Mouse (Mus musculus) midbrain, embryonic 11.5 days (tissue): ENCODE measurements at regions not wholly inside any gene's neighbourhood (a gene's known extent, or its start where the extent isn't known, plus 50 kb on each side); places are given as distances from the start of the nearest gene placed in this dataset.
A peak's percentile ranks its signal among the peaks of the same experiment; 100 is the strongest.

Source experiments
- ATAC-seq: fragments of 200-750 bp; cut with Nextera tagmentation; 2 replicates; pipeline ENCODE4 v1.8.0; 2017; ENCODE audit warnings: moderate TSS enrichment, moderate library complexity; ENCODE audit not compliant: low FRiP score
- DNase-seq: peaks from one replicate; pipeline ENCODE4 v3.0.0; 2015; ENCODE audit warnings: low spot score; ENCODE audit errors: missing footprints
- H3K27ac ChIP-seq: fragments of 300-500 bp; sonication (generic); 2 replicates; pipeline ENCODE4 v1.5.1; 2014; ENCODE audit warnings: low read depth, low read length
- H3K27me3 ChIP-seq: fragments of 300-500 bp; sonication (generic); 2 replicates; pipeline ENCODE4 v1.6.1; 2014; ENCODE audit warnings: mild to moderate bottlenecking, low read length, moderate library complexity, mixed read lengths; ENCODE audit not compliant: control insufficient read depth, insufficient read depth
- H3K36me3 ChIP-seq: fragments of 300-500 bp; sonication (generic); 2 replicates; pipeline ENCODE4 v1.6.1; 2014; ENCODE audit warnings: mild to moderate bottlenecking, low read length, moderate library complexity, mixed read lengths; ENCODE audit not compliant: control insufficient read depth, insufficient read depth
- H3K4me1 ChIP-seq: fragments of 300-500 bp; sonication (generic); 2 replicates; pipeline ENCODE4 v1.6.1; 2014; ENCODE audit warnings: low read length; ENCODE audit not compliant: control insufficient read depth, insufficient read depth
- H3K4me2 ChIP-seq: fragments of 300-500 bp; sonication (generic); 2 replicates; pipeline ENCODE4 v1.6.1; 2014; ENCODE audit warnings: mild to moderate bottlenecking, moderate library complexity
- H3K4me3 ChIP-seq: fragments of 300-500 bp; sonication (generic); 2 replicates; pipeline ENCODE4 v1.5.1; 2014; ENCODE audit warnings: low read depth, low read length
- H3K9ac ChIP-seq: fragments of 300-500 bp; sonication (generic); 2 replicates; pipeline ENCODE4 v1.6.1; 2014; ENCODE audit warnings: low read length
- H3K9me3 ChIP-seq: fragments of 300-500 bp; sonication (generic); 2 replicates; pipeline ENCODE4 v1.6.1; 2016; ENCODE audit warnings: low read length; ENCODE audit not compliant: control insufficient read depth
- WGBS: fragments of 180-500 bp; shearing (Covaris S2); extraction: QIAGEN DNeasy Blood & Tissue Kit; methylation state at CpG from one replicate; pipeline ENCODE4 v1.1.7; 2014; 5-methylcytosine and 5-hydroxymethylcytosine counted together

DNA sequence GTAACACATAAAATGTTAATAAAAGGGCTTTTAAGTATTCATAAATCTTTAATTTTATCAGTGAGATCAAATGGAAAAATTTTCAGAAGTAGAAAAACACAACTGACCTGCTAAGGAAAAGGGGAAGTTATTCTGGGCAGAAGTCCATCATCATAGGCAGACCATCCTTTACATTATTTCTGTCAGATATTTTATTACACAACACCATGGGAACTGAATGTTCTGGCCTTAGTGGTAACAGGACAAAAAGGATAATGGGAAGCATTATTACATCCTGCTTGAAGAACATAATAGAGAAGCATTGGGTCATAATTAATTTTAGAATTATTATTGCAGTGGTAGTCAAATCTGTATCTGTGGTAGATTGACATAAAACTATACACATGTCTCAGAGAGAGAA, 603.5 kb upstream of the Gje1 start:
- H3K4me3 ChIP-seq = no peak overlapping the region
- H3K27ac ChIP-seq = no peak overlapping the region
- no peaks in the 10 kb centered on the region for H3K9me3 ChIP-seq
- no peaks in the 10 kb centered on the region for H3K27me3 ChIP-seq
- no peak overlapping the region for H3K4me2 ChIP-seq
- DNase-seq (peak; percentile 23), ATAC-seq (no peak)
- no peaks in the 10 kb centered on the region for H3K4me1 ChIP-seq
- H3K9ac ChIP-seq = no peak overlapping the region
- H3K36me3 ChIP-seq = no peaks in the 10 kb centered on the region

DNA sequence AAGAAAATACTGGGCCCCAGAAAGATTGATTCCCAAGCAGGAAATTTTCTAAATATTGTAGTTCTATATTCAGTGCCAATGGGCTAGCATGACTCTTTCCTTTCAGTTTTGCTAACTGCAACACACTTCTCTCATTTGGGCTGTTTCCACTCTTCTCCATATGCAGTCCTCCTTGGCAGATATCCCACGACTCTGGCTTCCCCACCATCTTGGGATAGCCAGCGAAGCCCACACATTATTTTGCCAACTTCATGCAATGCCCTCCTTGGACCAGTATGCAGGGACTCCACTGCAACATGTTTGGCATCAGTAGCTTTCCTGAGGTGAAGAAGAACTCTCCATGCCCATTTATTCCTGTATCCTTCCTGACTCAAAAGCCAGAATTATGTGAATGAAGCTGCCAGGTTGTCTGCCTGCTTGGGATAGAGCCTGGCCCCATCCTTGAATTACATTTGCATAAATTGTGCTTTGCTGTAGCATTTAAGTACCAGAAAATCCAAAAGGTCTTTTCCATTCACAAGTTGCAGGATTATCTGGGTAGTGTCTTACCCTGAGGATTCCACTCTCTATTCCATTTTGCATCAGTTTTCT, 599.1 kb upstream of the Gje1 start:
- no peak overlapping the region for H3K4me2 ChIP-seq
- no peaks in the 10 kb centered on the region for H3K9me3 ChIP-seq
- no peak overlapping the region for H3K27ac ChIP-seq
- no peaks in the 10 kb centered on the region for H3K36me3 ChIP-seq
- 82% methylated on average over 2 of the region's 2 CpGs for WGBS
- no peak overlapping the region for H3K4me3 ChIP-seq
- H3K4me1 ChIP-seq = no peaks in the 10 kb centered on the region
- no peak for ATAC-seq
- H3K9ac ChIP-seq = no peak overlapping the region
- H3K27me3 ChIP-seq = no peaks in the 10 kb centered on the region
- no peak for DNase-seq

DNA sequence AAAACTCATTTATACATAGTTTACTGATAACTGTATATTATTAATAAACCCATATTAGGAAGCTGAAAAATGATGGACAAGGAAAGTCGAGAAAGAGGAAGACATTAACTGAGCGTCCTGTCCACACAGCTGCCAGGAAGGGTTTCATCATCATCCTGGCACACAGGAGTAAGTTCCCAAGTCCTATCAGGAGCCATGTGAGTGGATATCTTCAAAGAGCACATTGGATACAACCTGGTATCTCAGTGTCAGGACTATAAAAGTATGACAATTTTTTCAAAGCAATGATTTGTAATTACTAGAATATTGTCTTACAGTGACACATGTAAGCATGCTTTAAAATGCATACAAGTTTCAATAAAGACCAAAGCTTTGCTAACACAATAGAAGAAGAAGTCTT, 592.6 kb upstream of the Gje1 start:
- WGBS = 87% methylated on average over 2 of the region's 2 CpGs
- Histone ChIP-seq H3K9me3 (no peaks in the 10 kb centered on the region), H3K27me3 (no peaks in the 10 kb centered on the region), H3K4me2 (no peak overlapping the region), H3K4me1 (no peaks in the 10 kb centered on the region), H3K36me3 (no peaks in the 10 kb centered on the region), H3K27ac (no peak overlapping the region), H3K9ac (no peak overlapping the region), H3K4me3 (no peak overlapping the region)
- no peak for DNase-seq
- no peak for ATAC-seq

DNA sequence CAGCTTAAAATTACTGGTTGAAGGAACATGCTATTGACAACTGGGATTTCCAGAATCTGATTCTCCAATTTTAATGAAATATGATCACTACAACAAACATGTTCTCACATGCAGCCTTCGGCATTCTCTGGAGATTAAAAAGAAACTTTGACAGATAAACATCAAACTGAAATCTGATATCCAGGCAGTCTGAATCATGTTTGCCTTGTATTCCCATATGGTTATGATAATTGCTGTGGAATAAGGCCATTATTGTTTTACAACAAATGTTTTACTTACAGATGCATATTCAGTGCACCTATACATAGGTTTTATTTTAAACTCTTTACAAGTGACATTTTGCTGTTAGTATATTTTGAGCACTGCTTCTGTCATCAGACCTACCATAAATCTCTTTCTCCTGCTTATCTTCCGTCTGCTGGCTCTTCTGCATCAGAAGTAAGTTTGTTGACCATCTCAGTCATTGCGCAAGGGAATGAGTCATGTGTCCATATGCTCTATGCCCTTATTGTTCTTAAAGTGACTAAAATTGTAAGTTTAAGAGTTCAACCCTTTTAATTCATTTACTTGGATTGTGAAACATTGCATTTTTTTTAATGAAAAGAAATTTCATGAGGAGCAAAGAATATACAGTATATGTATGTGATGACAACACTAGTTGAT, 587.9 kb upstream of the Gje1 start:
- H3K4me2 ChIP-seq = no peak overlapping the region
- ATAC-seq (no peak), DNase-seq (no peak)
- no peaks in the 10 kb centered on the region for H3K36me3 ChIP-seq
- H3K9ac ChIP-seq = no peak overlapping the region
- H3K27me3 ChIP-seq = no peaks in the 10 kb centered on the region
- 88% methylated on average over 3 of the region's 3 CpGs for WGBS
- no peak overlapping the region for H3K27ac ChIP-seq
- no peak overlapping the region for H3K4me3 ChIP-seq
- no peaks in the 10 kb centered on the region for H3K9me3 ChIP-seq
- no peaks in the 10 kb centered on the region for H3K4me1 ChIP-seq

DNA sequence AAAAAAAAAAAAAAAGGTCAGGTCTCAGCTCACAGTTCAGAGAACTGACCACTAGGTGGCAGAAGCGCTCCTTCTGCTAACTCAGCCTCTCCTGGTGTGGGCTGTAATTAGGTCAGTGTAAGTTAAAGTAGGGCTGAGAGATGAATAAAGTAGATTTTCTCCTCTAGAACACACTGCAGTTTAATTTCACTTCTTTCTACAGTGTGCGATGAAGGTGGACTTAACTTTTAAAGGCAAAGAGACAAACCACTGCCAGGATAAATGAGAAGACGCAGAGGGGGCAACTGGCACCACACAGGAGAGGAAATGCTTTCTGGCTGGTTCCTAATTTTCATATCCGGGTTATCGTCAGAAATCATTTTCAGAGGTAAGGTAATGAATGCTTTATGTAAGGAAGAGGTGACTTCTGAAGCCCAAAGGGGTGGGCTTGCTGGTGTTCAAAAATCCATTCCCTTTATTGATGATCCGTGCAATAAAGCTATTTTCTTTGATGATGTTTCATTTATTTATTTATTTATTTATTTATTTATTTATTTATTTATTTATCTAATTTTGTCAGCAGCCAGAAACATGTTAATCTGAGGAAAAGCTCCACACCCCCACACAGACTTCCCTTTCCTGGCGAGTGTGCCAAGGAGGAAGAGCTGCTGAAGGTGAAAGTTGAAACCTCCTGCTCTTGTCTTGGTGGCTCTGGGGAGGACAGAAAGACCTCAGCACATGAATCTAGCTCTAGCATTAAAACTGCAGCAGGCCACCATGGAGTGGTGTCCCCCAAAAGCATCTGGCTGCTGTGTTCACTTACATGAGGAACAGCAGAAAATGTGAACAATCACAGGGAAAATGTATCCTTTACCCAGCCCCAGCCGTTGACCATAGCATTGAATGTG, 582.4 kb upstream of the Gje1 start:
- H3K27ac ChIP-seq = no peak overlapping the region

DNA sequence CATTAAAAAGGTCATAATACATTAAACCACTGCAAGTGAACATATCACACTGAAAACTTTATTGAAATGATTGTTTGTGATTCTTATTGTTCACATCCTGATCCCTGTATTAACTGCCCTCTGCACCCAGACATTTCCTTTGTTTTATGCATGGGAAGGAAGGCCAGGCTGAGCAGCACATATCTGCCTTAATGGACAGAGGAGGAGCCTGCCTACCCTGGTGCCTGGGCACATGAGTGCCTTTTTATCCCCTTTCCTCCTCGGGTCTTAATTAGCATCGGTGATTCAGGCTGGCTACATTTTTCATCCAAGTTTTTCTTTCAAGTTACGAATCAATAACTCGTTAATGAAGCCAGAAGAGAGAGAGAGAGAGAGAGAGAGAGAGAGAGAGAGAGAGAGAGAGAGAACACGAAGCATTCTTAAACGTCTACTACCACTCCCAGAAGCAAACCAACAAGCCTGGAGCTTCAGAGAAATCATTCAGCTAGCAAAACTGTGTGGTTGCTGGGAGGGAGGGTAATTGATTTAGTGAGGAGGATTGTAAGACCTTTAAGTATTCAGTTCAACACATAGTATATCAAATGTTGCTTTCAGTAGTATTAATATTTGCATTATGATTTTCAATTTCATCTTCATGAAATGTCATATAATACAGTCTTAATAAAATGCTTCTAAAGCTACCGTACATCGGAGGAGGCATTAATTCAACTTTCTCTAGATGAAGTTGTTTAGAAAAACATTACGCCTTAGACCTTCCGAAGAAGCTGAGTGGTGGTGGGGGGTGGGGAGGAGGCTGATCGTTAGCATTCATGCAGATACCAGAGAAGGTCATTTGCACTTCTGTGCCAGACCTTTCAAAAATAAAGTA, 581.6 kb upstream of the Gje1 start:
- 45% methylated on average over 11 of the region's 11 CpGs for WGBS
- no peaks in the 10 kb centered on the region for H3K9me3 ChIP-seq
- DNase-seq (peak; percentile 75), ATAC-seq (peak; percentile 54; the same call in 1 of the 2 replicates)
- H3K27ac ChIP-seq = 0 out of 2 replicates have a peak overlapping the region, but pooled peaks have one; percentile 25
- H3K9ac ChIP-seq = no peak overlapping the region
- H3K36me3 ChIP-seq = no peaks in the 10 kb centered on the region
- no peak overlapping the region for H3K4me2 ChIP-seq
- H3K27me3 ChIP-seq = no peaks in the 10 kb centered on the region
- H3K4me1 ChIP-seq = 0 out of 2 replicates have a peak, but pooled peaks cover 2% of the 10 kb centered on the region
- H3K4me3 ChIP-seq = no peak overlapping the region

More for the DNA sequence above, 582.4 kb upstream of the Gje1 start:
- H3K9me3 ChIP-seq = no peaks in the 10 kb centered on the region
- H3K4me2 ChIP-seq = no peak overlapping the region
- ATAC-seq (peak; percentile 91), DNase-seq (peak; percentile 96)
- H3K36me3 ChIP-seq = no peaks in the 10 kb centered on the region
- H3K9ac ChIP-seq = no peak overlapping the region
- H3K27me3 ChIP-seq = no peaks in the 10 kb centered on the region
- 46% methylated on average over 8 of the region's 8 CpGs for WGBS
- H3K4me3 ChIP-seq = no peak overlapping the region
- 0 out of 2 replicates have a peak, but pooled peaks cover 2% of the 10 kb centered on the region for H3K4me1 ChIP-seq

DNA sequence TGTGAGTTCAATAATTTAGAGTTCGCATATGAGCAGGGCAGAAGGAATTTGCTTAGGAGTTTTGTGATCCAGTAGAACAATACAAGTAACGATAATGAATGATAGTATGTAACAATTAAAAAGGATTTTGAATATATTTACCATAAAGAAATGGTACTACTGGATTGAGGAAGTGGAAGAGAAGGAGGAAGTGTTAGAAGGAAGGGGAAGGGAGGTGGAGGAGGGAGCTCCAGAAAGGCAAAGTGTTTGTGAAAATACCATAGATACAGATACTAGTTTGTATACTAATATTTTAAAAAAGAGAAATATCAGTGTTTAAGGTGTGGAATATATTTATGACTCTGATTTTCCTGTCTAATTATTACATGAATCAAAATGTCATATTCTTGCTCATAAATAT, 579.2 kb upstream of the Gje1 start:
- Histone ChIP-seq H3K36me3 (no peaks in the 10 kb centered on the region), H3K4me1 (0 out of 2 replicates have a peak, but pooled peaks cover 2% of the 10 kb centered on the region), H3K9ac (no peak overlapping the region), H3K27me3 (no peaks in the 10 kb centered on the region), H3K9me3 (no peaks in the 10 kb centered on the region), H3K27ac (no peak overlapping the region), H3K4me3 (no peak overlapping the region), H3K4me2 (no peak overlapping the region)
- 91% methylated on average over 2 of the region's 2 CpGs for WGBS
- ATAC-seq (no peak), DNase-seq (no peak)

DNA sequence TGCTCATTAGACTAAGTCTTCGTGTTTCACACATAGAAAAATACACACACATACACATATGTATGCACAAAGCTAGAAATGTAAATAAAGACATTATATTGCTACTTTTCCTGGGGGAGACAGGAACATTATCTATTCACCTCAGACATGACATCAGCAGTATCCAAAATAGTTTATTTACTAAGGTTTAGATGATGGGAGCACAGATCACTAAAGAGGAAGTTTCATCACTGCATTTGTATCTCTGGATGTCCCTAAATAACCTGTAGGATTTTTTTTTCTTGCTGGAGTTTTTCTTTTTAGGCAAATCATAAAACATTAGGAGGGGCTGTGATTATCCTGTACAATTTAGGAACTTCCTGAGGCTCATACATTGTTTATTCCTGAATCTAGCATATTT, 576.1 kb upstream of the Gje1 start:
- H3K4me2 ChIP-seq = no peak overlapping the region
- no peaks in the 10 kb centered on the region for H3K9me3 ChIP-seq
- 76% methylated on average over 1 of the region's 1 CpGs for WGBS
- no peaks in the 10 kb centered on the region for H3K4me1 ChIP-seq
- H3K27me3 ChIP-seq = no peaks in the 10 kb centered on the region
- H3K36me3 ChIP-seq = no peaks in the 10 kb centered on the region
- no peak overlapping the region for H3K27ac ChIP-seq
- DNase-seq (no peak), ATAC-seq (no peak)
- H3K9ac ChIP-seq = no peak overlapping the region
- H3K4me3 ChIP-seq = no peak overlapping the region
